Mouse (Mus musculus): ENCODE data around the gene Dennd4c.

Gene Dennd4c

DNA sequence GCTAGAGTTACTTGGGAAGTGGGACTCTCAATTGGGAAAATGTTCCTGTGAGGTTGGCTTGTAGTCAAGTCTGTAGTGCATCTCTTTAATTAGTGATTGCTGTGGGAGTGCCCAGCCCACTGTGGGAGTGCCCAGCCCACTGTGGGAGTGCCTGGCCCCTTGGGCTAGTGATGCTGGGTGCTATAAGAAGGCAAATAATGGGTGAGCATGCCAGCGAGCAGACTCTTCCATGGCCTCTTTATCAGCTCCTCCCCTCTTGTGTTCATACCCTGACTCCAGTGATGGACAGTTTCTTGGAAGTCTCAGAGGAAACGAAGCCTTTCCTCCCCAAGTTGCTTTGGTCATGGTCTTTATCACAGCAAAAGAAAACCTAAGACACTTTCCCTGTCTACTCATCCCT, 134.1 kb downstream of the Dennd4c start:
- DNase-seq (ENCODE audit: low read depth, low spot score), result no peak

DNA sequence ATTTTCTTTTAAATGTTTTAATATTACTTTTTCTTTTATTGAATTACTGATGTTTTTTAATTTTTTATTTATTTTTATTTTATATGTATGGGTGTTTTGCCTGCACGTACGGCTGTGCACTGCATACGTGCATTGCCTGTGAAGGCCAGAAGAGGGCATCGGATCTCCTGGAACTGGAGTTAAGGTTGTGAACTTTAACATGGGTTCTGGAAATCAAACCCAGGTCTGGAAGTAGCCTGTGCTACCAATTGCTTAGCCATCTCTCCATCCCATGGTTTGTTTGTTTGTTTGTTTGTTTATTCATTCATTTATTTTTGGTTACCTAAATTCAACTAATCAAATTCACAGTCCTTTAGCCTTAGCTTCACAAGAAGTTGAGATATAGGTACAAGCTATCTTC, 136.6 kb downstream of the Dennd4c start:
- DNase-seq (ENCODE audit: low read depth, low spot score), result no peak

DNA sequence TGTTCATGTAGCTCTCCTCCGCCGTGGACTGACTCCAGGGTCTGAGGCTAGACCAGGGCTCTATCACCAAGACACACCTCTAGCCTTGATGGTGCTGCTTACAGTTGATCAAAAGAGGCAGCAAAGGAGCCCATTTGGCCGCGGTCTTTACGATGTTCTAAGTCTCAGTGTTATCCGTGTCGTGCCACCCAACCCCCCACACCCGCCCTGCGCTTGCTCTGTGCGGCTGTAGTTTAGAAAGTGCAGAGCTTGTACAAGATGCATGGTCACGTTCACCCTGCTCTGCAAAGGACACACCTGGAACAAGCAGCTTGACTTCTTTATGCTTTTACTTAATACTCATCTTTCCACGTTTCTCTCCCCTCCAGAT, 137.4 kb downstream of the Dennd4c start:
- no peak for DNase-seq (ENCODE audit: low read depth, low spot score)

DNA sequence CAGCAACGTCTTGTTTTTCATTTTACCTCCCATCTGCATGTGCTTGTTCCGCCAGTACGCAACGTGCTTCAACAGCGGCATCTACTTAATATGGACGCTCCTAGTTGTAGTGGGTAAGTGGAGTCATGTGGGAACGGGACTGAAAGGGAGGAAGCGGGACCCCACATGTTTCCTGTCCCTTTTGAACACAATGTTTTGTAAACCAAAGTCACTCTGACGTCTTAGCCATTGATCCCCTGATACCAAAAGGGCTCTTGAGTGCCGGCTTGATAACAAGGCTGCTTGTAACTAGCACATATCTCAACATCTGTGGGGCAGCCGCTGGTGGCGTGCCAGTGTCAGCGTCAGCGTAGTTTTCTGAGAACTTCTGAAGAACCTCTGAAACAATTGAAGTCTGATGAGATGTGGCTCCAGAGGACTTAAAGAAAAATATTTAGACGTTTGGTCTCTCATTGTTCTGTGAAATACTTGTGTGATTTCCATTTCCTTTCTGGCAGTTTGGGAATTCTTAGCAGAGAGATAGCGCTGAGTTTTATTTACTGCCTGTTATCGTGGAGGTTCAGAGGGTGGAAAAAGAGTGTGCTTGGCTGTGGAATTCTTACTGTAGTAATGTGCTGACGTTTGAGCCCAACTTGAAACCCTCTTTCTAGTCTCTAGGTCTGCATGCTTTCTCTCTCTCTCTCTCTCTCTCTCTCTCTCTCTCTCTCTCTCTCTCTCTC, 138.0 kb downstream of the Dennd4c start:
- no peak for DNase-seq (ENCODE audit: low read depth, low spot score)

DNA sequence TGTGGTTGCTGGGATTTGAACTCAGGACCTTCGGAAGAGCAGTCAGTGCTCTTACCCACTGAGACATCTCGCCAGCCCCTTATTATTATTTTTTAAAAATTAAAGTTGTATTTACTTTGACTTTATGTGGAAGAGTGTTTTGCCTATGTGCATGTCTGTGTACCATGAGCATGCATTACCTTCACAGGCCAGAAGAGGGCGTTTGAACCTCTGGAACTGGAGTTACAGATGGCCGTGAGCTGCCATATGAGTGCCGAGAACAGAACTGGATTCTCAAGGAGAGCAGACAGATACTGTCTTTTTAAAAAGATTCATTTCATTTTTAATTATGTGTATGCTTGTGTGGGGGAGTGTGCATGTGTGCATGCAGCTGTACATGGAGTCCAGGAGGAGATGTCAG, 139.5 kb downstream of the Dennd4c start:
- no peak for DNase-seq (ENCODE audit: low read depth, low spot score)

DNA sequence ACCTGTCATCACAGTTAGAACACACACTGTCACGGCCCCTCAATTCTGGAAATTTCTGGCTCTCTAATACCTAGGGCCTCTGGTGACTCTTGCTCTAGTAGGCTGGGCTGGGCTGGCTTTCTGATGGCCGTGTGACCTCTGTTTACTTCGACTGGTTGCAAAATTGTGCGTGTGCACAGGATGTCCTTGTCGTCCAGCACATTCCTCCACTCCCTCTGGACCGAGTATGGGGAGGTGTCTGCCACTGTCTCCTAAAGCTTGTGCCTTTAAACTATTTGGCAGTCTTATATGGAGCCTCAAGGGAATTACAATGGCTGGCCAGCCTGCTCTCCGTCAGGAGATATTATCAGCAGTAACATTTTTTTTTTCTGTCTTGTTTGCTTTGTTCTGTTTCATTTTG, 149.1 kb downstream of the Dennd4c start:
- DNase-seq (ENCODE audit: low read depth, low spot score), result no peak

DNA sequence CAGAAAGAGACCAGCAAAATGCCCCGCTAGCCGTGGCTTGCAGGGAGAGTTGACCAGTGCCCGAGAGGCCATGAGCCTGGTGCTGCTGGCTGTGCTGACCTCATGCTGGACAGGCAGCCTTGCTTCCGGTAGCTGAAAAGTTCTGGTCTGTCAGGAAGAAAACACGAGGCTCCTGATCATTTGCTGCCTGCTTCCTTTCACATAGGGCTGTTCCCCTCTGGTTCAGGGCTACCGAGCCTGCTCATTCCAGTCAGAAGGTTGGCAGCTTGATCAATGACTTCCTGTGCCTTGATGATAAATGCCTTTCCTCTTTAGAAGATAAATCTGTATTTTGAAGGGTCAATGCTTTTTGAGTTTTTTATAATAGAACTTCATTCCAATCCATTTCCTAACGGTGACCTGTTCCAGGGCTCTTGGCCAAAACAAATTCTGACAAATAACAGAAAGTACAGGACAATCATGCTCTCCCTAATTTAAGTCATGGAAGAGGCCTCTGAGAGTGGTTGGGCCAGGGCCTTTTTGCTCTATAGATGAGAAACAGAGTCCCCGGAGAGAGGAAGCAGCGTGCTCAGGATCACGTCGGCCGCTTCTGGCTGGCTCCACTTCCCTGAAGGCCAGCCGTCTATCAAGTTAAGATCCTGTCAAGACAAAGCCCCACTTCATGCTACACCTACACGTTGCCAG, 150.6 kb downstream of the Dennd4c start:
- no peak for DNase-seq (ENCODE audit: low read depth, low spot score)

All from embryo, embryonic 11.5 days (tissue).